17 mouse cellular contexts compared by ENCODE assay signal in the genomic region with DNA sequence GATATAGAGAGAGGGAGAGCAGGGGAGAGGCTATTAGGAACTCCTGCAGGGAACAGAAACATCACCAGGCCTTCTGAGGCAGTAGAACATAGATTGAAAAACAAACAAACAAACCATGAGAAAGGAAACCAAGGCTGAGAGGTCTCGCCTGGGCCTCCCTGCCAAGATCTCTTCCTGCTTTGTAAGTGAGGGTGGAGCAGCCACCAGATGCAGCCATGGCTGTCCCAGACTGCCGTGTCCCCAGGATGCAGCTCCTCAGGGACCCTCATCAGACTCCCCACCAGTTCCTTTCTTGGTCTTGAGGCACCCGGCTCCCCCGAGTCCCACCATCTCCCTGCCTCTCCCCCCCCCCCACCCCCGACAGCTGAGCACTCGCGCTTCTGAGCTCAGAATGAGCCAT.
A peak's percentile ranks its signal among the peaks of the same experiment; 100 is the strongest.
DNase-seq lines count a peak whose midpoint lies in the region; ATAC-seq and TF ChIP-seq lines count a peak whose summit lies in the region.
"Had no signal": no experiment of that assay in that cellular context is flagged by ENCODE, and none has a peak within 500 bp of the region (broad histone marks: within the 10 kb centered on the region; RNA-seq: fewer than 3 reads in every experiment).

No protein-coding gene starts in this region.

- H3K9ac ChIP-seq in heart, embryonic 11.5 days (ENCODE audit: low read depth, low read length), result no peak overlapping the region
- no peak overlapping the region for H3K9ac ChIP-seq in kidney, postnatal 0 days (ENCODE audit: low read depth, low read length)
- H3K9ac ChIP-seq in midbrain, embryonic 15.5 days, result no peak overlapping the region; the same call in 1 of the 2 replicates
- H3K9ac ChIP-seq: embryonic facial prominence, embryonic 12.5 days had no signal

- ATAC-seq in heart, embryonic 11.5 days (replicated peaks; ENCODE audit: insufficient number of reproducible peaks, low FRiP score, low TSS enrichment), result no peak
- no peak for ATAC-seq in kidney, postnatal 0 days (replicated peaks; ENCODE audit: low FRiP score, low read depth)
- ATAC-seq in midbrain, embryonic 15.5 days (replicated peaks), result no peak
- ATAC-seq in CD4-positive, CD25-positive, alpha-beta regulatory T cell, adult 4 months, result no peak

- H3K27ac ChIP-seq in heart, embryonic 11.5 days (ENCODE audit: low read depth, low read length), result no peak overlapping the region
- peak overlapping the region; percentile 25; the same call in 1 of the 2 replicates for H3K27ac ChIP-seq in kidney, postnatal 0 days
- H3K27ac ChIP-seq in brown adipose tissue, adult 24 weeks (replicated peaks; ENCODE audit: low read depth, low read length), result 0 out of 2 replicates have a peak overlapping the region, but pooled peaks have one; percentile 10
- peak overlapping the region; percentile 48; the same call in 1 of the 2 replicates for H3K27ac ChIP-seq in midbrain, embryonic 15.5 days
- H3K27ac ChIP-seq: embryonic facial prominence, embryonic 12.5 days; stomach, postnatal 0 days had no signal

- no peak for TF ChIP-seq CTCF in kidney, postnatal 0 days (IDR thresholded peaks at IDR 0.05; ENCODE audit: low read depth)

- H3K4me1 ChIP-seq in heart, embryonic 11.5 days (ENCODE audit: control insufficient read depth, insufficient read depth, low read length), result no peaks in the 10 kb centered on the region
- H3K4me1 ChIP-seq in kidney, postnatal 0 days (replicated peaks; ENCODE audit: insufficient read depth, low read length), result no peaks in the 10 kb centered on the region; the same call in 1 of the 2 replicates
- H3K4me1 ChIP-seq in brown adipose tissue, adult 24 weeks (ENCODE audit: control insufficient read depth, insufficient read depth, insufficient read length, low read length), result peaks cover 10% of the 10 kb centered on the region
- peaks cover 27% of the 10 kb centered on the region for H3K4me1 ChIP-seq in midbrain, embryonic 15.5 days
- H3K4me1 ChIP-seq: embryonic facial prominence, embryonic 12.5 days had no signal

- DNase-seq in heart, adult 11 months, result peak; percentile 95
- peak; percentile 29 for DNase-seq in kidney, postnatal 0 days (ENCODE audit: low spot score)
- no peak for DNase-seq in kidney, postnatal 4 days
- no peak for DNase-seq in yolk sac, embryonic 10.5 days (ENCODE audit: low spot score)
- DNase-seq: B cell, adult 2 months; cerebellum, adult 11 months; kidney, adult 9 months; right cerebral cortex, postnatal 14 days; thymus, postnatal 14 days had no signal

- H3K4me2 ChIP-seq in heart, embryonic 11.5 days, result no peak overlapping the region
- peak overlapping the region; percentile 13; the same call in 1 of the 2 replicates for H3K4me2 ChIP-seq in kidney, postnatal 0 days (ENCODE audit: low read length)
- no peak overlapping the region for H3K4me2 ChIP-seq in midbrain, embryonic 15.5 days
- H3K4me2 ChIP-seq: embryonic facial prominence, embryonic 12.5 days; liver, embryonic 11.5 days had no signal

- 54% methylated on average over 7 of the region's 7 CpGs for WGBS in heart, embryonic 11.5 days (ENCODE audit: insufficient replicate concordance)
- WGBS in kidney, postnatal 0 days, result 49% methylated on average over 7 of the region's 7 CpGs
- 44% methylated on average over 7 of the region's 7 CpGs for WGBS in midbrain, embryonic 15.5 days

- H3K4me3 ChIP-seq in heart, embryonic 11.5 days (ENCODE audit: low read depth, low read length), result no peak overlapping the region
- no peak overlapping the region for H3K4me3 ChIP-seq in kidney, postnatal 0 days (replicated peaks; ENCODE audit: low read depth, low read length)
- no peak overlapping the region for H3K4me3 ChIP-seq in brown adipose tissue, adult 24 weeks (ENCODE audit: insufficient read depth, low read depth, low read length)
- H3K4me3 ChIP-seq in midbrain, embryonic 15.5 days, result no peak overlapping the region
- H3K4me3 ChIP-seq: embryonic facial prominence, embryonic 12.5 days; myocyte had no signal

- no peaks in the 10 kb centered on the region for H3K9me3 ChIP-seq in heart, embryonic 11.5 days (replicated peaks; ENCODE audit: control insufficient read depth, low read length)
- 0 out of 2 replicates have a peak, but pooled peaks cover 3% of the 10 kb centered on the region for H3K9me3 ChIP-seq in kidney, postnatal 0 days (replicated peaks; ENCODE audit: low read length)
- H3K9me3 ChIP-seq in midbrain, embryonic 15.5 days, result no peaks in the 10 kb centered on the region
- H3K9me3 ChIP-seq: embryonic facial prominence, embryonic 12.5 days had no signal

- no peaks in the 10 kb centered on the region for H3K27me3 ChIP-seq in heart, embryonic 11.5 days (ENCODE audit: control insufficient read depth, insufficient read depth, low read length)
- no peaks in the 10 kb centered on the region for H3K27me3 ChIP-seq in kidney, postnatal 0 days (ENCODE audit: insufficient read depth, low read length)
- no peaks in the 10 kb centered on the region for H3K27me3 ChIP-seq in midbrain, embryonic 15.5 days (replicated peaks)
- H3K27me3 ChIP-seq: embryonic facial prominence, embryonic 12.5 days had no signal

- no peaks in the 10 kb centered on the region for H3K36me3 ChIP-seq in heart, embryonic 11.5 days (ENCODE audit: control insufficient read depth, insufficient read depth, low read length)
- no peaks in the 10 kb centered on the region for H3K36me3 ChIP-seq in kidney, postnatal 0 days (ENCODE audit: insufficient read depth, low read length)
- H3K36me3 ChIP-seq in midbrain, embryonic 15.5 days (replicated peaks), result no peaks in the 10 kb centered on the region

Comparison
In these comparisons a context has a peak if more than half of its experiments do, and no peak if none do; other contexts are left out.
1. DNase-seq: peak in heart, adult 11 months (single experiment) and kidney, postnatal 0 days (single experiment); none in kidney, postnatal 4 days (0 of 2) and yolk sac, embryonic 10.5 days (single experiment).